Mouse (Mus musculus): ENCODE measurements around the gene Drd5.

GRCm38 (mm10) chr5:38359716-38360115, 40.5 kb downstream of the Drd5 start:
- TF ChIP-seq CTCF (IDR thresholded peaks at IDR 0.05; ENCODE audit: insufficient read depth, low read length) (no peak), POLR2A (IDR thresholded peaks at IDR 0.05; ENCODE audit: borderline replicate concordance, extremely low read depth, low read depth, low read length) (no peak)
